Mouse (Mus musculus): ENCODE data around the gene Vps37d. TPM values are rescaled to one million over a fixed set of nuclear protein-coding genes. Genes with fewer than 3 reads are reported as not detected.
A peak's percentile ranks its signal among the peaks of the same experiment; 100 is the strongest.
"Not testable (repeated sequence)": the region's sequence is repeated elsewhere in the genome, so short reads cannot be mapped to it uniquely, and the experiment has no call there.

The Vps37d gene
- total RNA-seq, 2 experiments from 2014 or later, result 0.53 to 0.60 TPM

DNA sequence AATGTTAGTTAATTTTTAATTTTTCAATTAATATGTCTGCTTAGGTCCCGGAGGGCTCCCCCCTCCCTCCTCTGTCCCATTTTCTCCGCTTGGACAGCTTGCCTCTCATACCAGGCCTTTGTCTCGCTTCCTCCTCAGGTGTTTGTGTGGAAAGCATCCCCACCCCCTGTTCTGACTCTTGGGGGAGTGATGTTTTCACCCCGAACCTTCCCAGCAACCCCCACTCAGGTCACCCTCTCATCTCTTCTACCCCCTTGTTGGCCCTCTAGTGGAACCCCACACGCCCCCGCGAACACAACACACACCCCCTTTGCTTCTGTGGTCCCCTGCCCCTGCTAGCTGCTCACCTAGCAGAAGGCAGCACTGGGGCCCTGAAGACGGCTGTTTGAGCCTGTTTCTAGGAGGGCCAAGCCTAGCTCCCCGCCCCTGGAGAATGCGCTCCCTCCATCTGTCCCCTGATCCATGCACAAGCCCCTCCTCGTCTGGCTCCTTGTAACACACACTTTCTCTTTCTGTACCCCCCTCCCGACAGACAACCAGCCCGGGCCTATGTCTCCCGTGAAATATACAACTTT lies 1.0 kb downstream of the Vps37d start:
- intact Hi-C loops (cut with DNase I), result loop anchor here (5.0 kb wide), 1 partner anchor 60 kb away; no protein-coding TSS in a partner anchor
- no peak for DNase-seq (ENCODE audit: low spot score)

DNA sequence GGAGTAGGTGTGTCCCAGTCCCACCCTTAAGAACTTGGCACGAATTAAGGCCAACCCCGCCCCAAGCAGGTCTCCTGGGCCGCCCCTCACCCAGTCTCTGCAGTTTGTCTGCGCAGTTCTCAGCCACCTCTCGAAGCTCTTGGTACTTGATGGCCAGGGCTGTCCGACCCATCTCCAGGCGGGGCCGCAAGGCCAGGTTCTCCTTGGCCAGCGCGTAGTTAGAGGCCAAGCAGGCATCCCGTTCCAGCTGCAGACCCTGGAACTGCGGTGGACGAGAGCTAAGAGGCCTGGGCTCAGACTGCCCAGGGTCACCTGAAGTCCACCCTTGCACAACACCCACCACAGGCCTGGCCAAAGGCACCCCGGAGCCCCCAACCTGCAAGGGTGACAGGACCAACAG lies 1.7 kb downstream of the Vps37d start:
- DNase-seq (ENCODE audit: low spot score), result no peak
- intact Hi-C loops (cut with DNase I), result loop anchor here (5.0 kb wide), 1 partner anchor 59 kb away; no protein-coding TSS in a partner anchor

DNA sequence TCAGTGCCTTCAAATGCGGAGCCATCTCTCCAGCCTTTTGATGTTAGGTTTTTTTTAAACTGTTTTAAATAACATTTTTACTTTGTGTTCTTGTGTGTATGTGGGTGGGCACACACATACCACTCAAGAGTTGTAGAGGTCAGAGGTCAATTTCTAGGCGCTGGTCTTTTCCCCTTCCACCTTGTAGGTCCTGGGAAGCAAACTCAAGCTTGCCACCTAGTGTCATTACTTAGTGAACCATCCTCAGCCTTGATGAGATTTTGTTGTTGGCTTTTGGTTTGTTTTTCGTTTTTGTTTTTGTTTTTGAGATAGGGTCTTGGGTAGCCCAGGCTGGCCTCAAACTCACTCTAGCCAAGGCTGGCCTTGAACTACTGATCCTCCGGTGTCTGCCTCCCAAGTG lies 2.4 kb downstream of the Vps37d start:
- intact Hi-C loops (cut with DNase I), result loop anchor here (5.0 kb wide), 1 partner anchor 58 kb away; no protein-coding TSS in a partner anchor
- DNase-seq (ENCODE audit: low spot score), result no peak

DNA sequence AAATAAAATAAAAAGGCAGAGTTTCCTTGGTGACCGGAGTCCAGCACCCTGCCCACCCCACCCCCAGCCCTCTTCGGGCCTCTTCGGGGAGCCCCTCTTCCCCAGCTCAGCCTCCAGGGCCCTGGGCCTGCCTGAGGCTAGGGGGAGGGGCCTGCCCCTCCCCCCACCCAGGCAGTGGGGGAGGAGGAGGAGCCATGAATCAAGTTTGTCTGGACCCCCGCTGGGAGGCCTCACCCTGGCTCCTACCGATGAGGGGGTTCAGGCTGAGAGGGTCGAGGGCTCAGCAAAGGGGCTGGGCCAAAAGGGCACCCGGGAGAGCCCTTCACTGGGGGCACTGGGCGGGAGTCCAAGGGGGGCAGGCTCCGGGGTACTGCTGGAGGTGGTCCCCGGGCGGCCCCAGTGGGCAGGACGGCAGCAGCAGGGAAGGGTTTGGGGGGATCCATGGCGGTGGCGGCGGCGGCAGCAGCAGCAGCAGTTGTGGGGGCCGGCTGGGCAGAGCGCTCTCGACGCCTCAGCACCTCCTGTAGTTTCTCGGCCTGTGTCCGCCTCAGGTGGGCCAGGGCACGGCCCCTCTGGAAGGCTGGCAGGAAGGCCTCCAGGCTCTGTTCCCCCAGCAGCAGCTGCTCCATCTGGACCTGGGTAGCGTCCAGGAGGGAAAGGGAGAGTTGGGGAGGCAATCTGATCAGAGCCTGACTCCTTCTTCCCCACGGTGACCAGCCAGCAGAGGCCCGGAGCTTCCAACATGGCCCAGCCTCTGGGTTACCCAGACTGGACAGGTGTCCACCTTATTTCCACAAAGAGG lies 4.5 kb downstream of the Vps37d start:
- intact Hi-C loops (cut with DNase I), result no loop called here
- DNase-seq (ENCODE audit: low spot score), result no peak

DNA sequence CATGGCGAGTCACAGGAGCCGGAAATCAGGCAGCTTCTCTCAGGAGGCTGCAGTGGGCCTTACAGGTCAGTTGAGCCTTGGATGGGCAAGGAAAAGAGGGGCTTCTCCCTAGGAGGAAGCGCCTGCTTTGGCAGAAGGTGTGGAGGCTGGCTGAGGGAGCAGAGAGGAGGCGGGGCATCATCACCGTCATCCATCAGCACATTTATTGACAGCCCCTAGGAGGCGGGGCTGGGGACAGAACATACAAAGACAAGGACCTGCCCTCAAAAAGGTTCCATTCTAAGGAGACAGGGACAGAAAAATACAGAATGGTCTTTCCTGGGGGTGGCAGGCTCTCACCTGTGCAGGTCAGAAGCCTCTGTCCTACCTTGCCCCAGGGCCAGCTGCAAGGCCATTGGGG lies 5.3 kb downstream of the Vps37d start:
- intact Hi-C loops (cut with DNase I), result no loop called here
- no peak for DNase-seq (ENCODE audit: low spot score)

DNA sequence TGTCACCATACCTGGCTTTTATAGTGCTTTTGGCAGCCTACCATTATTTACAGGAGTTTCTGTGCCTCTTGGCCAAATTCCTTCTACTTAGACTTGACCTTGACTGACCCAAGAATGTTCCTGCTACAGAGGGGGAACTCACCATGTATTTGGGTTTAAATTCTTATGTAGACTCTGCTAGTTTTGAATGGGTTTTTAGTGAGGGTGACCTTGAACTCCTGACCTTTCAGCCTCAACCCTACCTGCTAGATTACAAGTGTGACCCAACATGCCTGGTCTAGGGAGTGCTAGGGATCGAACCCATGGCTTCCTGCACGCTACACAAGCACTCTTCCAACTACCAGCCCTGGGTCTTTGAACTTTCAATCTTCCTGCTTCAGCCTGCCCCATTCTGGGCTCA lies 6.0 kb downstream of the Vps37d start:
- no peak for DNase-seq (ENCODE audit: low spot score)
- intact Hi-C loops (cut with DNase I), result no loop called here

DNA sequence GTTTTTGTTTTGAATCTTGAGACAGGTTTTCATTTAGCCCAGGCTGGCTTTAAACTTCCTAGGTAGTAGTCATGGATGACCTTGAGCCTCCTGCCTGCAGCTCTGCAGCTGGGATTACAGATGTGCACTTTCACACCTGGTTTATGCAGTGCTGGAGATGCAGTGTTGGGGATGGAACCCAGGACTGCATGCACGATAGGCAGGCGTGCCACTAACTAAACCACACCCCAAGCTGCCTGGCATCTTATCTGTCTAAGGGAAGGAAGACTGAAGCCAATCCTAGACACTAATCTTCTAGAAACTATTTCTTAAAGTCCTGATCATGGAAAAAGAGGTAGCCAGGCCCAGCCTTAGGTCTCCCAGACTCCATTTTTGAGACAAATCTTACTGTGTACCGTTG lies 7.6 kb downstream of the Vps37d start:
- DNase-seq (ENCODE audit: low spot score), result no peak
- intact Hi-C loops (cut with DNase I), result no loop called here

DNA sequence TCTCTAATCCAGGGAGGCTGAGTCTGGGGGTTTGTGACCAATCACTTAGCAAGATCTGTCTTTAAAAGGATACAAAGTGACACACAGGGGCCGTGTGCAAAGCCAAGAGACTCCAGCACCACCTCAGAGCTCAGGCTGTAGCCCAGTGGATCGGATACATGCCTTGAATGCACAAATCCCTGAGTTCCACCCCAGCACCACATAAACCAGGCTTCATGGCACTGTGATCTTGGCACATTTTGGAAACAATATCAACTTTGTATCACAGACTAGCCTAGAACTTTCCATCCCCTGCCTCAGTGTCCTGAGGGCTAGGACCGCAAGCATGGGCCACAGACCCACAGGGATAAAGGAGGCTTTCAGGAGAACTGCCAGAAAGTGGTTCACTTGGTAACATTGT lies 12.1 kb downstream of the Vps37d start:
- DNase-seq (ENCODE audit: low spot score), result no peak
- intact Hi-C loops (cut with DNase I), result no loop called here

DNA sequence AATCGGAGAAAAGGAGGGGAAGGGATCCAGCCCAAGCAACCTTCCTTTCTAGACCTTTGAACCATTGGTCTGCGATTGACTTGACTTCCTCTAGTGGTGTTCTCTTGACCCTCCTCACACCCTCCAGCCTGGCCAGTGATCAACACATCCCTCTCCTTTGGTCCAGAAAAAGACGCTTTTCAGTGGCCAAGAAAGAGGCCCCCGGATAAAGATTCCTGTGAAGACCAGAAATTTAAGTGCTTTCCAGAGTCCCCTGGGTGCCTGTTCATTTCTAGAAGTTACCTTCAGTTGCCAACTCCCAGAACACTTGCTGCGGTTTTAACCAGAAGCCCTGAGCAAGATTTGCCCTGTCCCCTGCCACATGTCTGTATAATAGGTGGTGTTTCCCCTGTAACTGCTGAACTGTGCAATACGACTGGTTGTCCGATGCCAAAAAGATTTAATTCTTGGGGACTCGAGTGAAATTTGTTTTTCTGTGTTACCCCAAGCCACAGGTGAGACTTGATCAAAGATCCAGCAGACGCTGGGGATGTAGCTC lies 13.1 kb downstream of the Vps37d start, which contains the start of gene Bud23:
TSS of gene Bud23 (minus strand) at position 51 of the 538 bp plus-strand sequence.
- not testable (repeated sequence) for DNase-seq (ENCODE audit: low spot score)
- intact Hi-C loops (cut with DNase I), result loop anchor here (5.0 kb wide), 1 partner anchor 43 kb away; the partner anchor contains the start of gene Stx1a

DNA sequence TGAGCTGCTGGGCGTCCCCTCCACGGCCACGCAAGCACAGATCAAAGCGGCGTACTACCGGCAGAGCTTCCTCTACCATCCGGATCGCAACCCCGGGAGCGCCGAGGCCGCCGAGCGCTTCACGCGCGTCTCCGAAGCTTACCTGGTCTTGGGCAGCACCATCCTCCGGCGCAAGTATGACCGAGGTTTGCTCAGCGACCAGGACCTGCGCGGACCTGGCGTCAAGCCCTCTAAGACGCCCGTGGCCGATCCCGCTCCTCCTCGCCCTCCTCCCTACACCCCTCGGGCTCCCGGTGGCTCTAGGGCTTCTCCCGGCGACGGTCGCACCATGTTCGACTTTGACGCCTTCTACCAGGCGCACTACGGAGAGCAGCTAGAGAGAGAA lies 13.7 kb downstream of the Vps37d start:
- intact Hi-C loops (cut with DNase I), result loop anchor here (5.0 kb wide), 1 partner anchor 42 kb away; the partner anchor contains the start of gene Stx1a
- DNase-seq (ENCODE audit: low spot score), result no peak

DNA sequence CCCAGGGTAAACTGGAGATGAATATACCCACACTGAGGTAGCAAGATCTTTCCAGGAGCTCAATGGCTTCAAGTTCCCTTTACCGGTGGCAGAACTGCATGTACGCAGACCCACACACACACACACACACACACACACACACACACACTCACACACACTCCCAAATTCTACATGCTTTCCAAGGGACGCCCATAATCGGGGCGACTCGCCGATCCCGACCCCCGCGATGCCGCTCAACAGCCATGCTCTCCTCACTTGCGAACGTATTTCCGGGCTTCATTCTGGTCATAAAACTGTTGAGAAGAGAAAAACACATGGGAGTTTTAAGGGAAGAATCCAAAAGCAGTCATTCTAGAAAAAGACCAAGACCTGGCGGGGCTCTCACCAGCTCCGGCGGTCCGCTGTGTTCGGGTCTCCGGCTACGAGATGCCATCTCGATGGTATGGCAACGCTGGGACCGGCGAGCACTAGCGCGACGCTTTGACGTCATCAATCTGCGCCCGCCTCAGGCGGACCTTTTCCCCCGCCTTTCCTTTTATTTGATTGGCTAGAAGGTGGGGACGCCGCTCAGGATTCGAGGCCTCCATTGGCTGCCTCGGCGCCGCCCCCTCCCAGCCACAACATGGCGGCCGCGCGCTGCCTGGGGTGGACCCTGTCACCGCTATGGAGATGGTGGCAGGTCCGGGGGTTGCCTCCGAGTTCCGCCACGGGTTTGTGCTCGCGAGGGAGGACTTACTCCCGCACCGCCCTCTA lies 14.3 kb downstream of the Vps37d start, which contains the start of gene Dnajc30:
TSS of gene Dnajc30 (plus strand) at position 574 of the 753 bp plus-strand sequence.
- intact Hi-C loops (cut with DNase I), result loop anchor here (5.0 kb wide), 1 partner anchor 42 kb away; the partner anchor contains the start of gene Stx1a
- peak; percentile 92 for DNase-seq (ENCODE audit: low spot score)

DNA sequence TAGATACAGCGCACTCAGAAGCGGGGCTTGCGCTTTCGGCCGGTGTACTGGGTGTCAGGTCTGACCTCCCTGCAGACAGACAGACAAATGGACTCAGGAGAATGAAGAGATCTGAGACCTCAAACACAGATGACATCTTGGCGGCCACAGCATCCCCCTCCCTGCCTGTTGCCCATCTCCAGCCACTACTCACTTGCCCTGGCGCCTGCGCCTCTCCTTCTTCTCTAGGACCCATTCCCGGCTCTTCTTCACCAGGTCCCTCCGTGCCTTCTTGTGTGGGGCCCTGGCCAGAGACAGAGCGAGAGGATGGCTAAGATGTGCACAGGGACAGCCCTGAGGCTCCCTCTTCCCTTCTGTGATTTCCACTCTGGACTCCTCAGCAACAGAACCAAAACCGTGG lies 24.7 kb downstream of the Vps37d start:
- intact Hi-C loops (cut with DNase I), result no loop called here
- DNase-seq (ENCODE audit: low spot score), result no peak

DNA sequence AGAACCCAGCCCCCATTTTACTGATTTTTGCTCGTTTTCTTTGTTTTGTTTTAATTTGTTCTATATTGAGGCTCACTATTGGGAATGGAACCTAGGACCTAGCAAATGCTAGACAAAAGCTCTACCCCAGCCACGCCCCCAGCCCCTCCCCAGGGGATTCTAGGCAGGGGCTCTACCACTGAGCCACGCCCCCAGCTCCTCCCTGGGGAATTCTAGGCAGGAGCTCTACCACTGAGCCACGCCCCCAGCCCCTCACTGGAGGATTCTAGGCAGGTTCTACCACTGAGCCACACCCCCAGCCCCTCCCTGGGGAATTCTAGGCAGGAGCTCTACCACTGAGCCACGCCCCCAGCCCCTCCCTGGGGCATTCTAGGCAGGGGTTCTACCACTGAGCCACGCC lies 28.8 kb downstream of the Vps37d start:
- intact Hi-C loops (cut with DNase I); DNase-seq (ENCODE audit: low spot score): not testable (repeated sequence)

DNA sequence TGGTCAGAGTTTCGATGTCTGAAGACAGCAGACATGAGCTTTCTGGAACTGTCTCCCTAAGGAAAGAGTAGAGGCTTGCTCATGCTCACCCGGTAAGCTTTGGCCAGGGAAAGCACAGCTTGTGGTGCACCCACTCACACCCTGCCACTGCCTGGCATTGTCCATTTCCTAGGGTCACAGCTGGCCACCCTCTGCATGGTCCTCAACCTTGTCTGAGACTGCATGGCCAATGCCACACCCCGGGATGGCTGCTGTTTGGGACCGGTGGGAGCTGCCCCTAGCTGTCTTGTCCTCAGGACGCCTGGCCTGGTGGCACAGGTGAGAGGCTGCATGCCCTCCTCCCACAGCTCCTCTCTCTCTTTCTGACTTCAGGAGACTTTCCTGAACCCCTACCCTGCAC lies 29.5 kb downstream of the Vps37d start:
- DNase-seq (ENCODE audit: low spot score), result no peak
- intact Hi-C loops (cut with DNase I), result no loop called here

DNA sequence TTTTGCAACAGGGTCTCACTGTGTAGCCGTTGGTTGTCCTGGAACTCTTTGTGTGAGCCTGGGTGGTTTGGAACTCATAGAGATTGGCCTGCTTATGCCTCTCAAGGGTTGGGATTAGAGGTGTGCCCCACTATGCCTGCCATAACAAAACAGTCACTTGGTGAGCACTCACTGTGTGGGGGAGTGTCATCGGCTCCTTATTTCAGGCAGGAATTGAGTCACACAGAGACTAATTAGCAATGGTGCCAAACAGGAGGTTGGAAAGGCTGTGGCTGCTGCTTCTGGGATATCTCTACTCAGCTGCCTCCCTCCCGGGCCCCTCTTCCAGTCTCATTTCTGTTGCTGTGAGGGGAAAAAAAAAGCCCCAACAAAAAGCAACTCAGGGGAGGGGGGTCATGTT lies 33.5 kb downstream of the Vps37d start:
- intact Hi-C loops (cut with DNase I), result no loop called here
- DNase-seq (ENCODE audit: low spot score), result no peak

DNA sequence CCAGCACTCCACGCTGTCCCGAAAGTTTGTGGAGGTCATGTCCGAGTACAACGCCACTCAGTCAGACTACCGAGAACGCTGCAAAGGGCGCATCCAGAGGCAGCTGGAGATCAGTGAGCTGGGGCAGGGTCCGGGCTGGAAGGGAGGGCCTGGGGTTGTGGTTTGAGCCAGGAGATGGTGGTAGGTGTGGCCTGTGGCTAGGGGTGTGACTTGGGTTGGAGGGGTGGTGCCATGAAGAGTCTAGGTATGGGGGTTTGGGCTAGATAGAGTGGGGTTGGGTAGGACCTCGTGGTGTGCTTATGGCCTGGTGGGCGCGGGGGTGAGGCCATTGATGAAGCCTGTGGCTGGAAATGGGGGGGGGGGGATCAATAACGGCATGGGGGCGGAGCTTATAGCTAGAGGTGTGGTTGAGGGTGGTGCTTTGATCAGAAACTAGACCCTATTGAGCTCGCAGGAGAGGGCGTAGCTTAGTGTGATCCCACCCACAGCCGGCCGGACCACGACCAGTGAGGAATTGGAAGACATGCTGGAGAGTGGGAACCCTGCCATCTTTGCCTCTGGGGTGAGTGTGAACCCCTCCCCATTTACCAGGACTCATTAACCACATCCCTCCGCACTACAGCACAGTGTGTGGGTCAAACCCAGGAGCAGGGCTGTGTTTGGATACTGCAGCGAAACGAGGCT lies 35.8 kb downstream of the Vps37d start:
- no peak for DNase-seq (ENCODE audit: low spot score)
- intact Hi-C loops (cut with DNase I), result no loop called here

DNA sequence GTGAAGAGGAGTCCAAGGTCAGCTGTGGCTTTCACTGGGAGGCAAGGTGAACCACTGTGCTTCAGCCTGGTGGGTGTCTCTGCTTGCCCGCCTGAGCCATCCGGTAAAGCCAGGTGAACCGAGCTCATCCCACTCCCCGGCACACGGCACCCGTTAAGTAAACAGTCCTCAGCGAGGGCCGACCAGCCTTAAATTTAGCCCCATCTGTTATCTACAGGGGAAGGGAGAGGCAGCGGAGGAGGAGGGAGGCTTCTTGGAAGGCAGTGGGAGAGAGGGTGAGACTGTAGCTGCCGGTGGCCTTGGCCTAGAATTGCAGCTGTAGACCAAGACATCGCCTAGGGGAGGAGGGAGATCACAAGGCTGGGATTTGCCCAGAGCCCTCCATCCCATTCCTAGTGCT lies 37.3 kb downstream of the Vps37d start:
- intact Hi-C loops (cut with DNase I), result no loop called here
- DNase-seq (ENCODE audit: low spot score), result no peak

DNA sequence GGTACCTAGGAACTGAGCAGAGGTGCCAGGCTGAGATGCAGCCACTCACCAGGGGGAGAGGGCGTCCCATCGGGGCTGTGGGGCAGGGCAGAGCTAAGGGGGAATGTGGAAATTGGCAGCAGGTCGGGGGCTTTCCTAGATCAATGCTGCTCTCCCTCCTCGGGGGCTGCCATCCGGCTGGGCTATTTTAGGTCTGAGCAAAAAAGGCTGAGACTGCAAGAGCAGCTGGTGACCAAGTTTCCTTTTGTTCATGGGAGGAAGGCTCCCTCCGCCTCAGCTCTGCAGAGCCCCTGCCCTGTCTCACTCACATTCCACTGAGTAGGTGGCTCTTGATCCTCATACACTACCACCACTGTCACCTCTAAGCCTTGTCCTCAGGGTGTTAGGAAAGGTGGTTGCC lies 38.0 kb downstream of the Vps37d start:
- DNase-seq (ENCODE audit: low spot score), result no peak

DNA sequence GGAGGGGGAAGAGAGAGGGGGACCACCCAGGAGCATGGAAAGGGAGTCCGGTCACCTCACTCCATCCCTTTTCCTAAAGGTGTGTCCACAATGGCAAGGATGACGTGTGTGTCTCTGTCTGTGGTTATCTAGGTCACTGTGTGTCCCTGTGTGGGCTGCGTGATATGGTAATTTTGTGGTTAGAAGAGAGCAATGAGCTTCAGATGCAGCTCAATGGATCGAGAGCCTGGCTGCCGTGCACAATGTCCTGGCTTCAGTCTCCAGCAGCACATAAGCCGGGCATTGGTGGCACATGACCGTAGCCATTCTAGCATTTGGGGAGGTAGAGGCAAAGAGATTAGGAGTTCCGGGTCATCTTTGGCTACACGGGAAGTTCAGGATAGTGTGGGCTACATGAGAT lies 38.5 kb downstream of the Vps37d start:
- intact Hi-C loops (cut with DNase I), result no loop called here
- DNase-seq (ENCODE audit: low spot score), result no peak

More for the DNA sequence above, 38.0 kb downstream of the Vps37d start:
- intact Hi-C loops (cut with DNase I), result no loop called here

DNA sequence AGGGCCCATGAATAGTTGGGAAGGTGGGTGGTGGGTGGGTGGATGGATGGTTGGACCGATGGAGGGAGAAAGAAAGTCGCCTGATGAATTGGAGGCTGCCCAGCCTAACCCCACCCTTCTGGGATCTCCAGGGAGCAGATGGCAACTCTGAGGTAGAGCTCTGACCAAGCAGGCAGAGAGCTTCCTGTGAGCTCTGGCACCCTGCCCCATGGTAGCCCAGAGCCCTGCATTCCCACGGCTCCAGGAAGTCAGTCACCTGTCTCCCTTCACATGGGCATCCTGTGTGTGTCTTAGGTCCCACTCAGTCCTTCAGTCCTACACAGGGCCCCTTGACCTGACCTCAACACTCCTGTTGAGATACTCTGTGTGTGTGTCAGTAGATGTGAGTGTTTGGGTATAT lies 40.1 kb downstream of the Vps37d start:
- DNase-seq (ENCODE audit: low spot score), result no peak
- intact Hi-C loops (cut with DNase I), result no loop called here

Measured in heart, postnatal 25 days (tissue).